Mouse (Mus musculus) lung, embryonic 16.5 days (tissue): ENCODE measurements around the gene Osbpl2. TPM values are rescaled to one million over a fixed set of nuclear protein-coding genes. Genes with fewer than 3 reads are reported as not detected.

Experiments
- ATAC-seq: fragments of 200-750 bp; cut with Nextera tagmentation; 2 replicates; pipeline ENCODE4 v1.8.0; 2017; ENCODE audit warnings: low read depth, mild to moderate bottlenecking, moderate library complexity
- H3K27ac ChIP-seq: fragments of 300-500 bp; sonication (generic); 2 replicates; pipeline ENCODE4 v1.5.1; 2014; ENCODE audit warnings: mild to moderate bottlenecking, control low read depth, low read length
- H3K27me3 ChIP-seq: fragments of 300-500 bp; sonication (generic); 2 replicates; pipeline ENCODE4 v1.6.1; 2014; ENCODE audit warnings: low read depth, low read length, mixed read lengths; ENCODE audit not compliant: control insufficient read depth, insufficient read depth
- H3K36me3 ChIP-seq: fragments of 300-500 bp; sonication (generic); 2 replicates; pipeline ENCODE4 v1.6.1; 2014; ENCODE audit warnings: low read length; ENCODE audit not compliant: control insufficient read depth, insufficient read depth
- H3K4me1 ChIP-seq: fragments of 300-500 bp; sonication (generic); replicated peaks from 2 replicates; pipeline ENCODE4 v1.6.1; 2014; ENCODE audit warnings: low read length, mixed read lengths; ENCODE audit not compliant: control insufficient read depth, insufficient read depth
- H3K4me2 ChIP-seq: fragments of 300-500 bp; sonication (generic); 2 replicates; pipeline ENCODE4 v1.6.1; 2014; ENCODE audit warnings: low read depth, low read length, control low read depth
- H3K4me3 ChIP-seq: fragments of 300-500 bp; sonication (generic); 2 replicates; pipeline ENCODE4 v1.5.1; 2014; ENCODE audit warnings: mild to moderate bottlenecking, low read length, control low read depth
- H3K9ac ChIP-seq: fragments of 300-500 bp; sonication (generic); 2 replicates; pipeline ENCODE4 v1.6.1; 2014; ENCODE audit warnings: low read length, control low read depth
- H3K9me3 ChIP-seq: fragments of 300-500 bp; sonication (generic); 2 replicates; pipeline ENCODE4 v1.6.1; 2016; ENCODE audit warnings: low read length; ENCODE audit not compliant: control insufficient read depth
- WGBS: fragments of 180-500 bp; shearing (Covaris S2); extraction: QIAGEN DNeasy Blood & Tissue Kit; methylation state at CpG from one replicate; pipeline ENCODE4 v1.1.7; 2014; 5-methylcytosine and 5-hydroxymethylcytosine counted together
- polyA plus RNA-seq: library from polyadenylated mRNA; unstranded; fragments of >200 nt; fragmentation: Nextera tagmentation; extraction: Ambion mirVana; gene quantifications from 2 replicates; pipeline ENCODE4 v1.2.1, GENCODE M21; 2015

Osbpl2 gene
- polyA plus RNA-seq, 1 experiment from 2014 or later: 29.9 TPM

GRCm38 (mm10) chr2:180084565-180084964 is 34.5 kb upstream of the Osbpl2 start:
- no peak overlapping the region for H3K4me3 ChIP-seq
- peaks cover 4% of the 10 kb centered on the region; the same call in 1 of the 2 replicates for H3K36me3 ChIP-seq
- WGBS: 17% methylated on average over 3 of the region's 3 CpGs
- no peak overlapping the region for H3K27ac ChIP-seq
- H3K4me2 ChIP-seq: no peak overlapping the region
- H3K4me1 ChIP-seq: no peaks in the 10 kb centered on the region
- H3K9me3 ChIP-seq: no peaks in the 10 kb centered on the region
- no peak overlapping the region for H3K9ac ChIP-seq
- H3K27me3 ChIP-seq: no peaks in the 10 kb centered on the region
- ATAC-seq: no peak

GRCm38 (mm10) chr2:180085926-180086636 is 33.0 kb upstream of the Osbpl2 start:
- Histone ChIP-seq H3K27me3 (no peaks in the 10 kb centered on the region; the same call in 1 of the 2 replicates), H3K4me1 (no peaks in the 10 kb centered on the region), H3K9me3 (no peaks in the 10 kb centered on the region), H3K4me2 (no peak overlapping the region), H3K27ac (no peak overlapping the region), H3K4me3 (no peak overlapping the region), H3K9ac (no peak overlapping the region), H3K36me3 (peaks cover 4% of the 10 kb centered on the region; the same call in 1 of the 2 replicates)
- WGBS: 65% methylated on average over 16 of the region's 16 CpGs
- ATAC-seq: no peak

- Histone ChIP-seq H3K4me2 (no peak overlapping the region), H3K27ac (no peak overlapping the region), H3K4me1 (no peaks in the 10 kb centered on the region), H3K9ac (no peak overlapping the region), H3K9me3 (no peaks in the 10 kb centered on the region), H3K36me3 (peaks cover 4% of the 10 kb centered on the region; the same call in 1 of the 2 replicates), H3K4me3 (no peak overlapping the region), H3K27me3 (no peaks in the 10 kb centered on the region; the same call in 1 of the 2 replicates)
- no peak for ATAC-seq
- 83% methylated on average over 5 of the region's 5 CpGs for WGBS
Measured at GRCm38 (mm10) chr2:180086637-180087027, 32.5 kb upstream of the Osbpl2 start.

GRCm38 (mm10) chr2:180087472-180087871 is 31.6 kb upstream of the Osbpl2 start:
- no peak overlapping the region for H3K9ac ChIP-seq
- 80% methylated on average over 4 of the region's 4 CpGs for whole genome bisulfite sequencing
- no peak for ATAC-seq

DNA sequence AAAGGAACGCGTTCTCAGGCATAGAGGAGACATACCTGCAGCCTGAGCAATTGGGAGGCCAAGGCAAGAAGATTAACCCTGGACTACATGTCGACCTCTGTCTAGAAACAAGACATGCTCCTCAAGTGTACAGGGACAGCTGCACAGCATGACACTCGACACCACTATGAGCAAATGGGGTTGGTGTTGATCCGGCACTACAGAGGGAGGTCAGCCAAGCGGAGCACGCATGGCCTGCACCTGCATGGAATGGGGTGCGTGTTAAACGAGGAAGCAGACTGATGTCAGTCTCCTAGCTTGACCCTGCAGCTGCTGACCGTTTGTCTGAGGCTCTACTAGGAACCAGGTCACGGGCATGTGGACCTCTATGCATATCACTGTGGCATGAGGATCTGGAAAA is 28.8 kb upstream of the Osbpl2 start:
- H3K4me3 ChIP-seq: no peak overlapping the region
- ATAC-seq: no peak
- no peaks in the 10 kb centered on the region for H3K4me1 ChIP-seq
- no peaks in the 10 kb centered on the region for H3K9me3 ChIP-seq
- H3K4me2 ChIP-seq: no peak overlapping the region
- 49% methylated on average over 11 of the region's 11 CpGs for WGBS
- H3K27ac ChIP-seq: no peak overlapping the region
- no peak overlapping the region for H3K9ac ChIP-seq
- no peaks in the 10 kb centered on the region; the same call in 1 of the 2 replicates for H3K27me3 ChIP-seq
- peaks cover 3% of the 10 kb centered on the region; the same call in 1 of the 2 replicates for H3K36me3 ChIP-seq

More at GRCm38 (mm10) chr2:180087472-180087871, 31.6 kb upstream of the Osbpl2 start:
- Histone ChIP-seq H3K36me3 (peaks cover 4% of the 10 kb centered on the region; the same call in 1 of the 2 replicates), H3K4me2 (no peak overlapping the region), H3K27me3 (no peaks in the 10 kb centered on the region; the same call in 1 of the 2 replicates), H3K4me1 (no peaks in the 10 kb centered on the region), H3K4me3 (no peak overlapping the region), H3K9me3 (no peaks in the 10 kb centered on the region), H3K27ac (no peak overlapping the region)

DNA sequence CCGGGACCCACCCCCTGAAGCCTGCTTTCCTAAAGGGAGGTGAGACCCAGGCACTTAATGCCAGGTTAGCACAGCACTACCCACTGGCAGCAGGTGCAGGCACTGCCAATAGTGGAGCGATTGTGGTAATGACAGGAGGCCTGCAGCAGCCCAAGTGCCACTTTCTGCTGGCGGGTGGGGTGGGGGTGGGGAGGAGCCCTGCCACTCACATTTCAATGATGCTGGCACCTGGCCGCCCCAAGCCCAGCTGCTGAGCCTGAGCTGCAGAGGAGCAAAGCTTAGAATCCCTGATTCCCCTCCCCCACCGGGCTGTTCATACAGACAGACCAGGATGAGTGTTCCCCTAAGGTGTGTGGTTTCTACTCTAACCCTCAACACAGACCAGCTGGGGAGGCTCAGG is 23.4 kb upstream of the Osbpl2 start:
- 29% methylated on average over 5 of the region's 5 CpGs for WGBS
- H3K4me1 ChIP-seq: no peaks in the 10 kb centered on the region

DNA sequence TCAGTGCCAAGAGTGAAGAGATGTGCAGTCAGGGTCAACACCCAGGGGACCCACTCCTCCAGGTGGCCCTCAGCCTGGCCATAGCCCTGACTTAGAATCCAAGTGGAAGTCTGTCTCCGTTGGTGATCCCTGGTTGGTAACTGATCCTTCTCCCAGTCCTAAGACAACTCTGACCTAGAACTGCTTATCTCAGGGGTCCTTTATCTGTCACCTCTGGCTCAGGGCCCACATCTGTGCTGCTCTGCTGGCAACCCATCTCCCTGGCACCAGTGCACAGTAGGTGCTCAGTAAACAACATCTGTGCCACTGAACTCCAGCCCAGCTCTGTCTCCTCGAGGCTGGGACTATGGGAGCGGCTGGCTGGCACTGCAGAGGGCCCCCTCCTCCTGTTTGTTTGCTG is 21.5 kb upstream of the Osbpl2 start:
- 28% methylated on average over 3 of the region's 3 CpGs for WGBS
- H3K9me3 ChIP-seq: no peaks in the 10 kb centered on the region
- no peaks in the 10 kb centered on the region for H3K36me3 ChIP-seq
- H3K4me3 ChIP-seq: no peak overlapping the region
- no peak overlapping the region for H3K4me2 ChIP-seq
- H3K9ac ChIP-seq: no peak overlapping the region
- no peaks in the 10 kb centered on the region for H3K4me1 ChIP-seq
- H3K27ac ChIP-seq: no peak overlapping the region
- peaks cover 40% of the 10 kb centered on the region for H3K27me3 ChIP-seq
- no peak for ATAC-seq

More for the DNA sequence above, 23.4 kb upstream of the Osbpl2 start:
- no peak overlapping the region for H3K27ac ChIP-seq
- H3K9me3 ChIP-seq: no peaks in the 10 kb centered on the region
- H3K27me3 ChIP-seq: peaks cover 21% of the 10 kb centered on the region
- H3K9ac ChIP-seq: no peak overlapping the region
- peak; percentile 45; the same call in 1 of the 2 replicates for ATAC-seq
- H3K4me2 ChIP-seq: no peak overlapping the region
- H3K4me3 ChIP-seq: no peak overlapping the region
- H3K36me3 ChIP-seq: no peaks in the 10 kb centered on the region

- Histone ChIP-seq H3K27ac (no peak overlapping the region), H3K9ac (no peak overlapping the region), H3K27me3 (peaks cover 45% of the 10 kb centered on the region), H3K4me1 (no peaks in the 10 kb centered on the region; the same call in 1 of the 2 replicates), H3K36me3 (no peaks in the 10 kb centered on the region), H3K9me3 (no peaks in the 10 kb centered on the region), H3K4me3 (no peak overlapping the region), H3K4me2 (no peak overlapping the region)
- no peak for ATAC-seq
- 42% methylated on average over 5 of the region's 5 CpGs for WGBS
Measured at GRCm38 (mm10) chr2:180098167-180098566, 20.9 kb upstream of the Osbpl2 start.

DNA sequence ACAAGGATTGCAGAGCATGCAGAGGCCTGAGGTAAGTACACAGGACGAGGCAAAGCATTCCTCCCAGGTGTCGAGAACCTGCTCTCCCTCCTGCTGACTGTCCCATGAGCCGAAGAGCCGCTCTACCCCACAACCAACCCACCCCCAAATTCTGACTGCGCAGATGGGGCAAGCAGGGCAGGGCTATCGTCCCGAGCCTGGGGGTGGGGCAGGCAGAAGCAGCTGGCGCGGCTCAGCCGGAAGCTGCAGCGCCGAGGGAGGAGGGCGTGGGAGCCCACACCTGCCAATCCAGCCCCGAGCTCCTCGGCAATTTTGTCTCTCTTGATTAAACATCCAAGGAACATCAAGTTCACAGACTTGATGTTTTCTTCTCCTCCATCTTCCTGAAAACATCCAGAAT is 19.6 kb upstream of the Osbpl2 start:
- H3K27me3 ChIP-seq: peaks cover 57% of the 10 kb centered on the region
- no peak overlapping the region for H3K27ac ChIP-seq
- H3K4me2 ChIP-seq: no peak overlapping the region

More for the DNA sequence above, 19.6 kb upstream of the Osbpl2 start:
- no peak for ATAC-seq
- Histone ChIP-seq H3K9ac (no peak overlapping the region), H3K36me3 (no peaks in the 10 kb centered on the region), H3K4me3 (no peak overlapping the region), H3K9me3 (no peaks in the 10 kb centered on the region), H3K4me1 (peaks cover 10% of the 10 kb centered on the region)
- WGBS: 2% methylated on average over 15 of the region's 15 CpGs
